Mouse (Mus musculus) thymus, adult 2 months (tissue): ENCODE data around the gene Clasp1.

Experiments
- CTCF ChIP-seq: fragments of 200-500 bp; IDR thresholded peaks from 2 replicates; pipeline ENCODE4 v1.5.1; 2012; ENCODE audit warnings: mild to moderate bottlenecking, control low read depth, low read length, moderate library complexity, borderline replicate concordance; ENCODE audit not compliant: control insufficient read depth, poor library complexity, insufficient read depth; ENCODE audit errors: extremely low read depth
- POLR2A ChIP-seq: fragments of 200-500 bp; IDR thresholded peaks from 2 replicates; pipeline ENCODE4 v1.6.1; 2012; ENCODE audit warnings: mild to moderate bottlenecking, low read length, control low read depth, moderate library complexity; ENCODE audit not compliant: control insufficient read depth, poor library complexity, insufficient read depth; ENCODE audit errors: extremely low read depth

DNA sequence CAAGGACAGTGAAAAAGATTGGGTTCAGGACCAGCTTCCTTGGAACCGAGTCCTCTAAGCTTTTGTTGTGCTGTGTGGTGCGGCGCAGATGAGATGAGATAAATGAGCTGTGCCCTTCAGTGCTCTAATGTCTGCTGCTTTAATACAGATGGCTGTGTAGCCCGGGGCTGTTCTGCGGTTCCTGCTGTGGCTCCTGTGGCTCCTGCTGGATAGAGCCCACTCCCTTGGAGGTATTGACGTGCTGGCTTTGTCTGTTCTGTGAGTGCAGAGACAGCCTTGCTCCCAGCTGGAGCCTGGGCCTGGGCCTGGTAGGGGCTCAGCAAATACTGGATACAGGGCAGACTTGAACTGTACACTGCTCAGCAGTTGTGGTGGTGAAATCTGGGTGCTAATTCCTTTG lies 34.0 kb downstream of the Clasp1 start:
- no peak for TF ChIP-seq CTCF
- TF ChIP-seq POLR2A = no peak
